Mouse (Mus musculus): ENCODE results near the gene Pmp22.

GRCm38 (mm10) chr11:63142311-63142710 is 13.5 kb downstream of the Pmp22 start:
- no peak for TF ChIP-seq CTCF (IDR thresholded peaks at IDR 0.05; ENCODE audit: low read depth)
- no peak for TF ChIP-seq EP300 (IDR thresholded peaks at IDR 0.05; ENCODE audit: low read depth)

All from liver, embryonic 14.5 days (tissue).